In genomic region chr17:12318663-12319201, GRCm38 (mm10) we compare ENCODE assay signal across 8 mouse cellular contexts. TPM values are rescaled to one million over a fixed set of nuclear protein-coding genes. Genes with fewer than 3 reads are reported as not detected.
A peak's percentile ranks its signal among the peaks of the same experiment; 100 is the strongest.
DNase-seq lines count a peak whose midpoint lies in the region; ATAC-seq lines count a peak whose summit lies in the region.

TSS of gene Map3k4 (minus strand) at chr17:12318796.

- H3K9ac ChIP-seq in hindbrain, embryonic 14.5 days: peak within 1 kb of the TSS; percentile 97

- peak; percentile 95 for ATAC-seq in hindbrain, embryonic 14.5 days (ENCODE audit: low FRiP score)

- peaks cover 30% of the 10 kb centered on the region for H3K4me1 ChIP-seq in hindbrain, embryonic 14.5 days (replicated peaks; ENCODE audit: control insufficient read depth, insufficient read depth, low read length)

- H3K27ac ChIP-seq in hindbrain, embryonic 14.5 days: peak within 1 kb of the TSS; percentile 99

- no peaks in the 10 kb centered on the region for H3K9me3 ChIP-seq in hindbrain, embryonic 14.5 days (ENCODE audit: control insufficient read depth, low read length)

- DNase-seq in WW6 (ENCODE audit: low read depth, low spot score): peak; percentile 48
- peak; percentile 96 to 97 for DNase-seq in cerebellum, postnatal 36 days
- DNase-seq in frontal cortex, postnatal 36 days (ENCODE audit: low spot score in 2 of 2): peak; percentile 92 to 94
- peak; percentile 85 for DNase-seq in hindbrain, embryonic 14.5 days (ENCODE audit: low spot score)
- peak; percentile 93 to 94 for DNase-seq in layer of hippocampus, postnatal 36 days
- peak; percentile 93 for DNase-seq in lung, postnatal 25 days (ENCODE audit: low spot score)
- DNase-seq in retina, adult 2 months (ENCODE audit: low read depth, low spot score): peak; percentile 78
- peak; percentile 92 for DNase-seq in thymus, postnatal 4 days

- H3K4me3 ChIP-seq in hindbrain, embryonic 14.5 days (replicated peaks; ENCODE audit: low read length): peak within 1 kb of the TSS; percentile 96

- H3K27me3 ChIP-seq in hindbrain, embryonic 14.5 days (ENCODE audit: control insufficient read depth, insufficient read depth, low read length): no peaks in the 10 kb centered on the region

- H3K36me3 ChIP-seq in hindbrain, embryonic 14.5 days (replicated peaks; ENCODE audit: control insufficient read depth, insufficient read depth): no peaks in the 10 kb centered on the region

- WGBS in hindbrain, embryonic 14.5 days: under 1% methylated on average over 39 of the region's 39 CpGs

- peak within 1 kb of the TSS; percentile 57 for H3K4me2 ChIP-seq in hindbrain, embryonic 14.5 days (replicated peaks)

RNA-seq across cellular contexts. Expression of gene Map3k4, which starts in this region (rescaled TPM):
- polyA plus RNA-seq in hindbrain, embryonic 14.5 days (2014; fragmentation: Nextera tagmentation; extraction: Ambion mirVana): 35.9 and 43.6 TPM in 2 replicates
- 10 to 100 TPM; 63.5 to 78.5 TPM for total RNA-seq in layer of hippocampus, postnatal 36 days (2021)

Comparison
In these comparisons a context has a peak if more than half of its experiments do, and no peak if none do; other contexts are left out.
1. Peak in every context shown above with its lines: DNase-seq, ATAC-seq, H3K4me3 ChIP-seq and H3K27ac ChIP-seq.